Mouse (Mus musculus) kidney, adult 9 months (tissue): ENCODE measurements at regions not wholly inside any gene's neighbourhood (a gene's known extent, or its start where the extent isn't known, plus 50 kb on each side); places are given as distances from the start of the nearest gene placed in this dataset.

ENCODE experiments used
- DNase-seq: peaks from one replicate; pipeline ENCODE4 v3.0.0; 2022

GRCm38 (mm10) chr6:140167182-140167581 is 125.9 kb upstream of the Plcz1 start:
- DNase-seq = no peak

- no peak for DNase-seq
These were observed 121.5 kb upstream of the Plcz1 start for GRCm38 (mm10) chr6:140162729-140163128.

GRCm38 (mm10) chr6:140161482-140161881 is 120.2 kb upstream of the Plcz1 start:
- no peak for DNase-seq

- no peak for DNase-seq
These were observed 119.7 kb upstream of the Plcz1 start for GRCm38 (mm10) chr6:140160946-140161345.

GRCm38 (mm10) chr6:140158986-140159385 is 117.7 kb upstream of the Plcz1 start:
- DNase-seq = no peak

- no peak for DNase-seq
These were observed 116.1 kb upstream of the Plcz1 start for GRCm38 (mm10) chr6:140157375-140157774.

GRCm38 (mm10) chr6:140152418-140153176 is 111.3 kb upstream of the Plcz1 start:
- DNase-seq = no peak

- DNase-seq = peak; percentile 50
These were observed 107.5 kb upstream of the Plcz1 start for GRCm38 (mm10) chr6:140148628-140149245.

- no peak for DNase-seq
These were observed 106.9 kb upstream of the Plcz1 start for GRCm38 (mm10) chr6:140148138-140148537.

- peak; percentile 55 for DNase-seq
These were observed 106.5 kb upstream of the Plcz1 start for GRCm38 (mm10) chr6:140147711-140148110.

- no peak for DNase-seq
These were observed 92.5 kb upstream of the Plcz1 start for GRCm38 (mm10) chr6:140133734-140134133.

GRCm38 (mm10) chr6:140126645-140127044 is 85.4 kb upstream of the Plcz1 start:
- DNase-seq = no peak

- DNase-seq = no peak
These were observed 72.8 kb upstream of the Plcz1 start for GRCm38 (mm10) chr6:140114024-140114423.

GRCm38 (mm10) chr6:140112054-140112453 is 70.8 kb upstream of the Plcz1 start:
- DNase-seq = no peak

- DNase-seq = no peak
These were observed 66.8 kb upstream of the Plcz1 start for GRCm38 (mm10) chr6:140108083-140108482.

- DNase-seq = no peak
These were observed 66.4 kb upstream of the Plcz1 start for GRCm38 (mm10) chr6:140107628-140108027.

- no peak for DNase-seq
These were observed 64.9 kb upstream of the Plcz1 start for GRCm38 (mm10) chr6:140106141-140106540.

- no peak for DNase-seq
These were observed 60.8 kb upstream of the Plcz1 start for GRCm38 (mm10) chr6:140102043-140102442.

- no peak for DNase-seq
These were observed 54.2 kb upstream of the Plcz1 start for GRCm38 (mm10) chr6:140095416-140095815.
